Mouse (Mus musculus) olfactory bulb, adult 2 months (tissue): ENCODE measurements around the gene Letmd1.

Experiments
- CTCF ChIP-seq: fragments of 200-500 bp; IDR thresholded peaks from 2 replicates; pipeline ENCODE4 v1.5.1; 2012; ENCODE audit warnings: low read depth, mild to moderate bottlenecking, low read length, moderate library complexity; ENCODE audit not compliant: insufficient read depth
- POLR2A ChIP-seq: fragments of 200-500 bp; IDR thresholded peaks from 2 replicates; pipeline ENCODE4 v1.6.1; 2012; ENCODE audit warnings: mild to moderate bottlenecking, low read depth, low read length, moderate library complexity; ENCODE audit not compliant: insufficient read depth

DNA sequence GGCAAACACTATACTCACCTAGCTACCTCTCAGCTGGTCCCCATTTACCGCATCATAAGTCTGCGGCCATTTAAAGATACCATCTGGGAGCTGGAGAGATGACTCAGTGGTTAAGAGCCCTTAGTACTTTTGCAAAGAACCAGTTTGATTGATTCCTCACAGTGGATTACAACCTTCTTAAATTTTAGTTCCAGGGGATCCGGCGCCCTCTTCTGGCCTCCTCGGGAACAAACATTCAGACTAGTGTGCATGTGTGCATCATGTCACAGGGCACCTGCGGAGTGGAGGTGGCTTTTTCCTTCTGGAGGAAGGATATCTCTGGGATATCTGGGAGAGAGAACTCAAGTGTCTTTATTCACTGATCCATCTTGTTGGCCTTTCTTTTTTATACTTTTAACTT, 5.1 kb upstream of the Letmd1 start:
- TF ChIP-seq CTCF (0 out of 2 replicates have a peak, but pooled peaks have one; percentile 29), POLR2A (no peak)
